Mouse (Mus musculus) midbrain, postnatal 0 days (tissue): ENCODE measurements around the gene Mpc2. TPM values are rescaled to one million over a fixed set of nuclear protein-coding genes. Genes with fewer than 3 reads are reported as not detected.

Experiments
- ATAC-seq: fragments of 200-750 bp; cut with Nextera tagmentation; 2 replicates; pipeline ENCODE4 v1.8.0; 2017; ENCODE audit warnings: moderate number of reproducible peaks, mild to moderate bottlenecking, moderate TSS enrichment, moderate library complexity; ENCODE audit not compliant: low FRiP score
- DNase-seq: peaks from one replicate; pipeline ENCODE4 v3.0.0-alpha.2; 2015; ENCODE audit warnings: low spot score
- H3K27ac ChIP-seq: fragments of 300-500 bp; sonication (generic); 2 replicates; pipeline ENCODE4 v1.5.1; 2014; ENCODE audit warnings: low read depth, mild to moderate bottlenecking, low read length, mixed read lengths
- H3K27me3 ChIP-seq: fragments of 300-500 bp; sonication (generic); 2 replicates; pipeline ENCODE4 v1.6.1; 2014; ENCODE audit warnings: low read length, control low read depth, mixed read lengths; ENCODE audit not compliant: insufficient read depth
- H3K36me3 ChIP-seq: fragments of 300-500 bp; sonication (generic); 2 replicates; pipeline ENCODE4 v1.6.1; 2014; ENCODE audit warnings: low read length, control low read depth, mixed read lengths; ENCODE audit not compliant: insufficient read depth
- H3K4me1 ChIP-seq: fragments of 300-500 bp; sonication (generic); 2 replicates; pipeline ENCODE4 v1.6.1; 2014; ENCODE audit warnings: mild to moderate bottlenecking, control low read depth, antibody characterized with exemption, low read length, mixed read lengths; ENCODE audit not compliant: insufficient read depth
- H3K4me2 ChIP-seq: fragments of 300-500 bp; sonication (generic); 2 replicates; pipeline ENCODE4 v1.6.1; 2014; ENCODE audit warnings: low read depth, mild to moderate bottlenecking, low read length, mixed read lengths; ENCODE audit not compliant: poor library complexity, severe bottlenecking
- H3K4me3 ChIP-seq: fragments of 300-500 bp; sonication (generic); 2 replicates; pipeline ENCODE4 v1.5.1; 2014; ENCODE audit warnings: low read depth, mild to moderate bottlenecking, low read length, moderate library complexity
- H3K9ac ChIP-seq: fragments of 300-500 bp; sonication (generic); replicated peaks from 2 replicates; pipeline ENCODE4 v1.6.1; 2014; ENCODE audit warnings: mild to moderate bottlenecking, low read length, moderate library complexity, mixed read lengths; ENCODE audit not compliant: poor library complexity, severe bottlenecking
- H3K9me3 ChIP-seq: fragments of 300-500 bp; sonication (generic); 2 replicates; pipeline ENCODE4 v1.6.1; 2016; ENCODE audit warnings: low read length, control low read depth
- CTCF ChIP-seq: IDR thresholded peaks from 2 replicates; pipeline ENCODE4 v1.5.1; 2016; ENCODE audit warnings: antibody characterized with exemption, mild to moderate bottlenecking
- WGBS: fragments of 180-500 bp; shearing (Covaris S2); extraction: QIAGEN DNeasy Blood & Tissue Kit; methylation state at CpG from one replicate; pipeline ENCODE4 v1.1.7; 2014; 5-methylcytosine and 5-hydroxymethylcytosine counted together
- polyA plus RNA-seq: library from polyadenylated mRNA; unstranded; fragments of >200 nt; fragmentation: Nextera tagmentation; extraction: Ambion mirVana; gene quantifications from 2 replicates; pipeline ENCODE4 v1.2.1, GENCODE M21; 2015
- total RNA-seq: library from RNA; depleted of rRNA; stranded (reverse); fragments of >200 nt; gene quantifications from 2 replicates; pipeline ENCODE4 v1.2.3, GENCODE M21; 2014; rRNA removed

Gene Mpc2
- total RNA-seq = 110 and 130 TPM in 2 replicates
- polyA plus RNA-seq = 267 and 274 TPM in 2 replicates

GRCm38 (mm10) chr1:165460360-165460800 lies at the start of gene Mpc2, which contains the start of gene Dcaf6:
Gene Mpc2 (plus strand): TSS chr1:165460637.
Gene Dcaf6 (minus strand): TSS chr1:165460475.
- WGBS = under 1% methylated on average over 29 of the region's 37 CpGs
- no peaks in the 10 kb centered on the region for H3K27me3 ChIP-seq

GRCm38 (mm10) chr1:165421357-165421915 lies 39.0 kb upstream of the Mpc2 start:
- no peak overlapping the region for H3K4me3 ChIP-seq
- H3K9me3 ChIP-seq = no peaks in the 10 kb centered on the region
- no peaks in the 10 kb centered on the region for H3K4me1 ChIP-seq
- no peak for TF ChIP-seq CTCF
- WGBS = 77% methylated on average over 7 of the region's 7 CpGs
- DNase-seq (no peak), ATAC-seq (no peak)
- H3K36me3 ChIP-seq = no peaks in the 10 kb centered on the region
- no peak overlapping the region for H3K9ac ChIP-seq
- no peak overlapping the region for H3K4me2 ChIP-seq
- H3K27me3 ChIP-seq = no peaks in the 10 kb centered on the region
- H3K27ac ChIP-seq = no peak overlapping the region

More at GRCm38 (mm10) chr1:165460360-165460800, at the start of gene Mpc2, which contains the start of gene Dcaf6:
- DNase-seq (peak; percentile 99), ATAC-seq (peak; percentile 97)
- Histone ChIP-seq H3K27ac (peak within 1 kb of the TSS; percentile 89), H3K4me2 (peak within 1 kb of the TSS; percentile 96), H3K9ac (peak within 1 kb of the TSS; percentile 91), H3K36me3 (no peaks in the 10 kb centered on the region), H3K9me3 (no peaks in the 10 kb centered on the region), H3K4me3 (peak within 1 kb of the TSS; percentile 96), H3K4me1 (0 out of 2 replicates have a peak, but pooled peaks cover 8% of the 10 kb centered on the region)
- TF ChIP-seq CTCF = peak; percentile 70

- DNase-seq (no peak), ATAC-seq (no peak)
- WGBS = 99% methylated on average over 2 of the region's 2 CpGs
- Histone ChIP-seq H3K4me3 (no peak overlapping the region), H3K9me3 (no peaks in the 10 kb centered on the region), H3K9ac (no peak overlapping the region), H3K4me2 (no peak overlapping the region), H3K27ac (no peak overlapping the region), H3K36me3 (no peaks in the 10 kb centered on the region), H3K27me3 (no peaks in the 10 kb centered on the region), H3K4me1 (no peaks in the 10 kb centered on the region)
- no peak for TF ChIP-seq CTCF
These were observed 34.2 kb upstream of the Mpc2 start for GRCm38 (mm10) chr1:165426254-165426653.

- Histone ChIP-seq H3K27me3 (no peaks in the 10 kb centered on the region), H3K4me1 (no peaks in the 10 kb centered on the region), H3K27ac (no peak overlapping the region), H3K36me3 (no peaks in the 10 kb centered on the region), H3K9ac (no peak overlapping the region), H3K4me3 (no peak overlapping the region), H3K4me2 (no peak overlapping the region), H3K9me3 (0 out of 2 replicates have a peak, but pooled peaks cover 6% of the 10 kb centered on the region)
- ATAC-seq (no peak), DNase-seq (no peak)
- no peak for TF ChIP-seq CTCF
- WGBS = 100% methylated on average over 1 of the region's 1 CpGs
These were observed 27.6 kb upstream of the Mpc2 start for GRCm38 (mm10) chr1:165432883-165433282.

- DNase-seq (no peak), ATAC-seq (no peak)
- no peak for TF ChIP-seq CTCF
- H3K27ac ChIP-seq = no peak overlapping the region
- H3K9ac ChIP-seq = no peak overlapping the region
- H3K4me2 ChIP-seq = no peak overlapping the region
- no peaks in the 10 kb centered on the region for H3K4me1 ChIP-seq
- WGBS = 92% methylated on average over 1 of the region's 1 CpGs
- H3K4me3 ChIP-seq = no peak overlapping the region
- no peaks in the 10 kb centered on the region for H3K27me3 ChIP-seq
- 0 out of 2 replicates have a peak, but pooled peaks cover 6% of the 10 kb centered on the region for H3K9me3 ChIP-seq
- H3K36me3 ChIP-seq = no peaks in the 10 kb centered on the region
These were observed 22.0 kb upstream of the Mpc2 start for GRCm38 (mm10) chr1:165438289-165439021.

GRCm38 (mm10) chr1:165440788-165441187 lies 19.6 kb upstream of the Mpc2 start:
- Histone ChIP-seq H3K27ac (no peak overlapping the region), H3K4me3 (no peak overlapping the region), H3K36me3 (no peaks in the 10 kb centered on the region), H3K27me3 (no peaks in the 10 kb centered on the region), H3K4me2 (no peak overlapping the region), H3K9me3 (0 out of 2 replicates have a peak, but pooled peaks cover 2% of the 10 kb centered on the region), H3K9ac (no peak overlapping the region), H3K4me1 (no peaks in the 10 kb centered on the region)
- ATAC-seq = no peak
- DNase-seq = no peak
- TF ChIP-seq CTCF = no peak
- 80% methylated on average over 3 of the region's 3 CpGs for WGBS
